Mouse (Mus musculus) olfactory bulb, adult 2 months (tissue): ENCODE results near the gene Cd200r1.

Experiments
- CTCF ChIP-seq: fragments of 200-500 bp; IDR thresholded peaks from 2 replicates; pipeline ENCODE4 v1.5.1; 2012; ENCODE audit warnings: low read depth, mild to moderate bottlenecking, low read length, moderate library complexity; ENCODE audit not compliant: insufficient read depth
- POLR2A ChIP-seq: fragments of 200-500 bp; IDR thresholded peaks from 2 replicates; pipeline ENCODE4 v1.6.1; 2012; ENCODE audit warnings: mild to moderate bottlenecking, low read depth, low read length, moderate library complexity; ENCODE audit not compliant: insufficient read depth

DNA sequence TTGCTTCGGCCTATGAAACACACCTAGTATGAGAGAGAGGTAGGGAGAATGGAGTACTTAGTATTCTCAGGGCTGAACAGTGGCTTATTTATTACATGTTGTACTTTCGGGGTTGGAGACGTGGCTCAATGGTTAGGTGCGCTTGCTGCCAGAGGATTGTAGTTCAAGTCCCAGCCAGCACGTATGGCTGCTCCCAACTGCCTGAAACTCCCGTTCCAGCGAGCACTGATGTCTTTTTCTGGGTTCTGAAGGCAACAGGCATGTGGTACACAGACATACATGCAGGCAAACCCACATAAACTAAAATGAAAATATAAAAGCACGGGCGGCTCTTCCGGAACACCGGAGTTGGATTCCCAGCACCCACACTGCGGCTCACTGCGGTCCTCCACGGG, 20.1 kb upstream of the Cd200r1 start:
- TF ChIP-seq CTCF = no peak
- TF ChIP-seq POLR2A = no peak
